Comparison of ENCODE assay signal across 21 mouse cellular contexts in the genomic region with DNA sequence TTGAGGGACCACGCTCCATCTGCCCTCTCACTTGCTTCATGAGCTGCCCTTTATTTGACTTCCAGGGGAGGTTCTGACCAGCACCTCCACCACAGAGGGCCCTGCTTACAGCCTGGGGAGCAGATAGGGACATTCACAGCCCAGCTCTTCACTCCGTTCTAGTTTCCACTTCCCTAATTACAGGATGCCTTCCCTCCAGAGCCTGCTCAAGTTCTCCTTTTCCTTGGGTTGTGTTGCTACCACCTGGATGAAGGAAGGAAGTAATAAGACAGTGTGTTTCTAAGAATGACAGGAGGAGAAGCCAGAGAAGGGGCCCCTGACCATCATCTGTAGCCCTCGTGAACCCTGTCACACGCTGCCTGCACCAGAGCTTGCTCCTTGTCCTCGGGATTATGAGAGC.
DNase-seq lines count a peak whose midpoint lies in the region; ATAC-seq and TF ChIP-seq lines count a peak whose summit lies in the region.
"Had no signal": no experiment of that assay in that cellular context is flagged by ENCODE, and none has a peak within 500 bp of the region (broad histone marks: within the 10 kb centered on the region; RNA-seq: fewer than 3 reads in every experiment).

No protein-coding gene starts in this region.

- H3K36me3 ChIP-seq in liver, embryonic 15.5 days (replicated peaks), result no peaks in the 10 kb centered on the region
- H3K36me3 ChIP-seq: forebrain, embryonic 15.5 days; hindbrain, embryonic 13.5 days; intestine, embryonic 15.5 days; limb, embryonic 13.5 days; neural tube, embryonic 15.5 days had no signal

- H3K9me3 ChIP-seq in liver, embryonic 15.5 days (replicated peaks), result no peaks in the 10 kb centered on the region
- H3K9me3 ChIP-seq: forebrain, embryonic 15.5 days; hindbrain, embryonic 13.5 days; intestine, embryonic 15.5 days; limb, embryonic 13.5 days; neural tube, embryonic 15.5 days had no signal

- ATAC-seq in liver, embryonic 15.5 days (ENCODE audit: insufficient read depth), result peak; percentile 34; the same call in 1 of the 2 replicates
- peak; percentile 94 for ATAC-seq in granulocyte monocyte progenitor cell, adult 5-6 weeks (replicated peaks; ENCODE audit: poor library complexity, severe bottlenecking)
- ATAC-seq: forebrain, embryonic 15.5 days; intestine, embryonic 15.5 days had no signal

- H3K4me2 ChIP-seq in liver, embryonic 15.5 days, result no peak overlapping the region
- H3K4me2 ChIP-seq: forebrain, embryonic 15.5 days; hindbrain, embryonic 13.5 days; intestine, embryonic 15.5 days; limb, embryonic 13.5 days; lung, embryonic 14.5 days; midbrain, embryonic 11.5 days; neural tube, embryonic 15.5 days had no signal

- WGBS in liver, embryonic 15.5 days (ENCODE audit: insufficient replicate concordance), result 19% methylated on average over 5 of the region's 5 CpGs
- 91% methylated on average over 5 of the region's 5 CpGs for WGBS in cerebellum, adult 2 months

- TF ChIP-seq POLR2A in cerebellum, adult 2 months (IDR thresholded peaks at IDR 0.05; ENCODE audit: borderline replicate concordance, insufficient read depth, low read length), result no peak

- H3K4me3 ChIP-seq in layer of hippocampus, adult 2 months, result no peak overlapping the region
- H3K4me3 ChIP-seq in liver, embryonic 15.5 days (replicated peaks), result no peak overlapping the region
- no peak overlapping the region for H3K4me3 ChIP-seq in cerebellum, adult 2 months (replicated peaks; ENCODE audit: insufficient read depth, low read depth, low read length)
- H3K4me3 ChIP-seq: forebrain, embryonic 15.5 days; hindbrain, embryonic 13.5 days; intestine, embryonic 15.5 days; limb, embryonic 13.5 days; myocyte; neural tube, embryonic 15.5 days had no signal

- no peak overlapping the region for H3K27ac ChIP-seq in layer of hippocampus, adult 2 months
- no peak overlapping the region for H3K27ac ChIP-seq in liver, embryonic 15.5 days (replicated peaks)
- no peak overlapping the region for H3K27ac ChIP-seq in cerebellum, adult 2 months (ENCODE audit: insufficient read depth, low read length)
- H3K27ac ChIP-seq: forebrain, embryonic 15.5 days; hindbrain, embryonic 13.5 days; intestine, embryonic 15.5 days; kidney, postnatal 0 days; limb, embryonic 13.5 days; neural tube, embryonic 15.5 days had no signal

- H3K27me3 ChIP-seq in liver, embryonic 15.5 days, result no peaks in the 10 kb centered on the region
- H3K27me3 ChIP-seq in cerebellum, adult 2 months (ENCODE audit: control insufficient read depth, insufficient read depth, low read length), result no peaks in the 10 kb centered on the region
- H3K27me3 ChIP-seq: forebrain, embryonic 15.5 days; hindbrain, embryonic 13.5 days; intestine, embryonic 15.5 days; neural tube, embryonic 15.5 days had no signal

- peak; percentile 21 for DNase-seq in layer of hippocampus, adult 11-12 months (ENCODE audit: low spot score)
- DNase-seq in layer of hippocampus, adult 2 months (ENCODE audit: low spot score in 2 of 2), result no peak
- DNase-seq in liver, result no peak
- DNase-seq in monocyte, adult 2 months (ENCODE audit: low read depth in 1 of 2, low spot score in 2 of 2), result peak; percentile 28 to 52
- DNase-seq in Muller cell, postnatal 12 days (ENCODE audit: inconsistent ontology term), result no peak
- DNase-seq in cerebellum, adult 2 months, result no peak
- DNase-seq: adrenal gland, postnatal 36 days; cerebellum, postnatal 25 days; layer of hippocampus, postnatal 36 days; lung, embryonic 14.5 days; thymus, postnatal 4 days had no signal

- 0 out of 2 replicates have a peak, but pooled peaks cover 3% of the 10 kb centered on the region for H3K4me1 ChIP-seq in liver, embryonic 15.5 days (replicated peaks)
- H3K4me1 ChIP-seq in cerebellum, adult 2 months (ENCODE audit: control insufficient read depth, insufficient read depth, low read length), result no peaks in the 10 kb centered on the region; the same call in 1 of the 2 replicates
- H3K4me1 ChIP-seq: forebrain, embryonic 15.5 days; hindbrain, embryonic 13.5 days; intestine, embryonic 15.5 days; limb, embryonic 13.5 days; neural tube, embryonic 15.5 days had no signal

- TF ChIP-seq CTCF in layer of hippocampus, adult 2 months (conservative IDR thresholded peaks at IDR 0.05), result no peak
- no peak for TF ChIP-seq CTCF in cerebellum, adult 2 months (IDR thresholded peaks at IDR 0.05; ENCODE audit: borderline replicate concordance, insufficient read depth, low read depth, low read length)

- no peak overlapping the region for H3K9ac ChIP-seq in liver, embryonic 15.5 days
- H3K9ac ChIP-seq: forebrain, embryonic 15.5 days; hindbrain, embryonic 13.5 days; intestine, embryonic 15.5 days; limb, embryonic 13.5 days; lung, embryonic 14.5 days; neural tube, embryonic 15.5 days had no signal

Comparison
In these comparisons a context has a peak if more than half of its experiments do, and no peak if none do; other contexts are left out.
1. DNase-seq: peak in layer of hippocampus, adult 11-12 months (single experiment) and monocyte, adult 2 months (2 of 2); none in layer of hippocampus, adult 2 months (0 of 2), liver (single experiment), Muller cell, postnatal 12 days (single experiment) and cerebellum, adult 2 months (0 of 2).